Mouse (Mus musculus) embryonic facial prominence, embryonic 11.5 days (tissue): Measurements from ENCODE around the gene Urod. TPM values are rescaled to one million over a fixed set of nuclear protein-coding genes. Genes with fewer than 3 reads are reported as not detected.

Experiments
- ATAC-seq: fragments of 200-750 bp; cut with Nextera tagmentation; replicated peaks from 2 replicates; pipeline ENCODE4 v1.8.0; 2017; ENCODE audit warnings: low read depth; ENCODE audit not compliant: insufficient number of reproducible peaks, low FRiP score, low TSS enrichment
- DNase-seq: peaks from one replicate; pipeline ENCODE4 v3.0.0-alpha.2; 2015; ENCODE audit warnings: low spot score
- H3K27ac ChIP-seq: fragments of 300-500 bp; sonication (generic); replicated peaks from 2 replicates; pipeline ENCODE4 v1.5.1; 2014; ENCODE audit warnings: mild to moderate bottlenecking, low read depth, low read length, control low read depth
- H3K27me3 ChIP-seq: fragments of 300-500 bp; sonication (generic); 2 replicates; pipeline ENCODE4 v1.6.1; 2014; ENCODE audit warnings: mild to moderate bottlenecking, low read length, moderate library complexity, mixed read lengths; ENCODE audit not compliant: control insufficient read depth, insufficient read depth
- H3K36me3 ChIP-seq: fragments of 300-500 bp; sonication (generic); replicated peaks from 2 replicates; pipeline ENCODE4 v1.6.1; 2014; ENCODE audit warnings: low read depth, mild to moderate bottlenecking, low read length, moderate library complexity, mixed read lengths; ENCODE audit not compliant: control insufficient read depth, insufficient read depth
- H3K4me1 ChIP-seq: fragments of 300-500 bp; sonication (generic); 2 replicates; pipeline ENCODE4 v1.6.1; 2014; ENCODE audit warnings: low read length, mixed read lengths; ENCODE audit not compliant: control insufficient read depth, insufficient read depth
- H3K4me2 ChIP-seq: fragments of 300-500 bp; sonication (generic); 2 replicates; pipeline ENCODE4 v1.6.1; 2014; ENCODE audit warnings: low read depth, mild to moderate bottlenecking, control low read depth, low read length, moderate library complexity
- H3K4me3 ChIP-seq: fragments of 300-500 bp; sonication (generic); 2 replicates; pipeline ENCODE4 v1.5.1; 2014; ENCODE audit warnings: low read depth, low read length, control low read depth
- H3K9ac ChIP-seq: fragments of 300-500 bp; sonication (generic); replicated peaks from 2 replicates; pipeline ENCODE4 v1.6.1; 2014; ENCODE audit warnings: mild to moderate bottlenecking, control low read depth, low read length
- H3K9me3 ChIP-seq: fragments of 300-500 bp; sonication (generic); replicated peaks from 2 replicates; pipeline ENCODE4 v1.6.1; 2016; ENCODE audit warnings: mild to moderate bottlenecking, low read length, inconsistent platforms, mixed read lengths; ENCODE audit not compliant: control insufficient read depth
- WGBS: fragments of 180-500 bp; shearing (Covaris S2); extraction: QIAGEN DNeasy Blood & Tissue Kit; methylation state at CpG from one replicate; pipeline ENCODE4 v1.1.7; 2014; 5-methylcytosine and 5-hydroxymethylcytosine counted together
- polyA plus RNA-seq: library from polyadenylated mRNA; unstranded; fragments of >200 nt; fragmentation: Nextera tagmentation; extraction: Ambion mirVana; gene quantifications from 2 replicates; pipeline ENCODE4 v1.2.1, GENCODE M21; 2014

Urod gene
- polyA plus RNA-seq: 109 and 115 TPM in 2 replicates

GRCm38 (mm10) chr4:116993672-116994621, at the start of gene Urod:
TSS of gene Urod (minus strand) at chr4:116994413.
- peak; percentile 66 for ATAC-seq
- peaks cover 5% of the 10 kb centered on the region; the same call in 1 of the 2 replicates for H3K4me1 ChIP-seq
- 2% methylated on average over 38 of the region's 38 CpGs for WGBS
- H3K4me2 ChIP-seq: peak within 1 kb of the TSS; percentile 99
- H3K27me3 ChIP-seq: no peaks in the 10 kb centered on the region
- no peaks in the 10 kb centered on the region for H3K9me3 ChIP-seq
- H3K4me3 ChIP-seq: peak within 1 kb of the TSS; percentile 96
- peak; percentile 98 for DNase-seq
- peak within 1 kb of the TSS; percentile 35; the same call in 1 of the 2 replicates for H3K27ac ChIP-seq
- H3K36me3 ChIP-seq: no peaks in the 10 kb centered on the region
- H3K9ac ChIP-seq: peak within 1 kb of the TSS; percentile 74

GRCm38 (mm10) chr4:117041283-117041721, 47.1 kb upstream of the Urod start:
- no peak for ATAC-seq
- no peak overlapping the region for H3K4me3 ChIP-seq
- no peak for DNase-seq

GRCm38 (mm10) chr4:117040791-117041190, 46.6 kb upstream of the Urod start:
- ATAC-seq (no peak), DNase-seq (no peak)
- Histone ChIP-seq H3K4me1 (no peaks in the 10 kb centered on the region), H3K4me3 (no peak overlapping the region), H3K9ac (no peak overlapping the region), H3K36me3 (no peaks in the 10 kb centered on the region), H3K27ac (no peak overlapping the region), H3K4me2 (no peak overlapping the region), H3K27me3 (no peaks in the 10 kb centered on the region), H3K9me3 (no peaks in the 10 kb centered on the region)
- WGBS: 65% methylated on average over 1 of the region's 1 CpGs

More at GRCm38 (mm10) chr4:117041283-117041721, 47.1 kb upstream of the Urod start:
- no peak overlapping the region for H3K4me2 ChIP-seq
- H3K9me3 ChIP-seq: no peaks in the 10 kb centered on the region
- H3K4me1 ChIP-seq: no peaks in the 10 kb centered on the region
- 63% methylated on average over 4 of the region's 4 CpGs for WGBS
- no peaks in the 10 kb centered on the region for H3K27me3 ChIP-seq
- H3K27ac ChIP-seq: no peak overlapping the region
- no peaks in the 10 kb centered on the region for H3K36me3 ChIP-seq
- no peak overlapping the region for H3K9ac ChIP-seq

GRCm38 (mm10) chr4:117039925-117040687, 45.9 kb upstream of the Urod start:
- Histone ChIP-seq H3K4me1 (no peaks in the 10 kb centered on the region), H3K9ac (no peak overlapping the region), H3K9me3 (no peaks in the 10 kb centered on the region), H3K36me3 (no peaks in the 10 kb centered on the region), H3K27ac (no peak overlapping the region), H3K27me3 (no peaks in the 10 kb centered on the region), H3K4me3 (no peak overlapping the region), H3K4me2 (no peak overlapping the region)
- ATAC-seq (no peak), DNase-seq (peak; percentile 56)
- WGBS: 47% methylated on average over 9 of the region's 9 CpGs

DNA sequence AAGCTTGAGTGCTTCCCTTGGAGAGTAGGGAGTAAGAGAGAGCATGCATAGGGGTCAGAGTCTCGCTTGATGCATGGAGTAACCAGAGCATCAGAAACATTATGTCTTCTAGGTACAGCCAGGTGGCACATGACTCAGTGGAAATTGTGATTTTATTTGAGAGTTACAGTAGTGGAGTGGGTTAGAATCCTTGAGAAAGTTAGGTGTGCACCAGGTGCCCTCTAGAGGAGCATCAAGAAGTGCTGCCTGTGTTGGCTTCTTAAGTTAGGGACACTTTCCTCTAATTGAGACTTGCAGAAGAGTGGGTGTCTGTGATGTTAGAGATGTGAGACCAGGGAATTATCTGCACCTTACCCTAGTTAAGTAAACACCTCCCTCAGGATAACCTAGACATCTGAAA, 36.9 kb upstream of the Urod start:
- ATAC-seq (no peak), DNase-seq (no peak)
- Histone ChIP-seq H3K9me3 (no peaks in the 10 kb centered on the region), H3K4me2 (no peak overlapping the region), H3K4me1 (no peaks in the 10 kb centered on the region), H3K27me3 (no peaks in the 10 kb centered on the region), H3K9ac (no peak overlapping the region), H3K27ac (no peak overlapping the region), H3K4me3 (no peak overlapping the region), H3K36me3 (no peaks in the 10 kb centered on the region; the same call in 1 of the 2 replicates)
- WGBS: 89% methylated on average over 1 of the region's 1 CpGs

GRCm38 (mm10) chr4:117023469-117023868, 29.3 kb upstream of the Urod start:
- Histone ChIP-seq H3K4me1 (peaks cover 4% of the 10 kb centered on the region), H3K27me3 (no peaks in the 10 kb centered on the region), H3K9ac (no peak overlapping the region), H3K36me3 (no peaks in the 10 kb centered on the region; the same call in 1 of the 2 replicates), H3K9me3 (no peaks in the 10 kb centered on the region), H3K4me3 (no peak overlapping the region), H3K4me2 (no peak overlapping the region), H3K27ac (no peak overlapping the region)
- 91% methylated on average over 4 of the region's 4 CpGs for WGBS
- ATAC-seq (no peak), DNase-seq (no peak)

- H3K4me2 ChIP-seq: peak within 1 kb of the TSS; percentile 62
- H3K27ac ChIP-seq: 0 out of 2 replicates have a peak within 1 kb of the TSS, but pooled peaks have one; percentile 28
- WGBS: under 1% methylated on average over 61 of the region's 61 CpGs
- no peaks in the 10 kb centered on the region for H3K9me3 ChIP-seq
- peaks cover 4% of the 10 kb centered on the region for H3K4me1 ChIP-seq
- DNase-seq: peak; percentile 96
- peak within 1 kb of the TSS; percentile 85 for H3K4me3 ChIP-seq
- H3K27me3 ChIP-seq: no peaks in the 10 kb centered on the region
- peak within 1 kb of the TSS; percentile 88 for H3K9ac ChIP-seq
- H3K36me3 ChIP-seq: no peaks in the 10 kb centered on the region; the same call in 1 of the 2 replicates
- ATAC-seq: peak; percentile 91
Measured at GRCm38 (mm10) chr4:117019206-117020134, 25.3 kb upstream of the Urod start, which contains the start of gene Eif2b3. TSS of gene Eif2b3 (plus strand) at chr4:117019402.
